Mouse (Mus musculus) kidney, embryonic 14.5 days (tissue): ENCODE data around the gene Grm1. TPM values are rescaled to one million over a fixed set of nuclear protein-coding genes. Genes with fewer than 3 reads are reported as not detected.

ENCODE experiments used
- ATAC-seq: fragments of 200-750 bp; cut with Nextera tagmentation; 2 replicates; pipeline ENCODE4 v1.8.0; 2017; ENCODE audit warnings: moderate number of reproducible peaks, mild to moderate bottlenecking, moderate TSS enrichment, moderate library complexity; ENCODE audit not compliant: low FRiP score, low TSS enrichment
- H3K27ac ChIP-seq: fragments of 300-500 bp; sonication (generic); 2 replicates; pipeline ENCODE4 v1.5.1; 2014; ENCODE audit warnings: low read depth, mild to moderate bottlenecking, low read length, moderate library complexity, mixed read lengths
- H3K27me3 ChIP-seq: fragments of 300-500 bp; sonication (generic); 2 replicates; pipeline ENCODE4 v1.6.1; 2014; ENCODE audit warnings: mild to moderate bottlenecking, low read length; ENCODE audit not compliant: control insufficient read depth, insufficient read depth
- H3K36me3 ChIP-seq: fragments of 300-500 bp; sonication (generic); 2 replicates; pipeline ENCODE4 v1.6.1; 2014; ENCODE audit warnings: low read length, mixed read lengths; ENCODE audit not compliant: control insufficient read depth, insufficient read depth
- H3K4me1 ChIP-seq: fragments of 300-500 bp; sonication (generic); 2 replicates; pipeline ENCODE4 v1.6.1; 2014; ENCODE audit warnings: low read length, mixed read lengths; ENCODE audit not compliant: control insufficient read depth, insufficient read depth
- H3K4me2 ChIP-seq: fragments of 300-500 bp; sonication (generic); replicated peaks from 2 replicates; pipeline ENCODE4 v1.6.1; 2014; ENCODE audit warnings: low read depth, mild to moderate bottlenecking, low read length
- H3K4me3 ChIP-seq: fragments of 300-500 bp; sonication (generic); 2 replicates; pipeline ENCODE4 v1.5.1; 2014; ENCODE audit warnings: mild to moderate bottlenecking, low read length
- H3K9ac ChIP-seq: fragments of 300-500 bp; sonication (generic); 2 replicates; pipeline ENCODE4 v1.6.1; 2014; ENCODE audit warnings: low read depth, mild to moderate bottlenecking, low read length, moderate library complexity
- H3K9me3 ChIP-seq: fragments of 300-500 bp; sonication (generic); 2 replicates; pipeline ENCODE4 v1.6.1; 2016; ENCODE audit warnings: low read length; ENCODE audit not compliant: control insufficient read depth
- WGBS: fragments of 180-500 bp; shearing (Covaris S2); extraction: QIAGEN DNeasy Blood & Tissue Kit; methylation state at CpG from one replicate; pipeline ENCODE4 v1.1.7; 2014; 5-methylcytosine and 5-hydroxymethylcytosine counted together
- polyA plus RNA-seq: library from polyadenylated mRNA; unstranded; fragments of >200 nt; fragmentation: Nextera tagmentation; extraction: Ambion mirVana; gene quantifications from 2 replicates; pipeline ENCODE4 v1.2.1, GENCODE M21; 2014

The Grm1 gene
- polyA plus RNA-seq, 1 experiment from 2014 or later = not detected

DNA sequence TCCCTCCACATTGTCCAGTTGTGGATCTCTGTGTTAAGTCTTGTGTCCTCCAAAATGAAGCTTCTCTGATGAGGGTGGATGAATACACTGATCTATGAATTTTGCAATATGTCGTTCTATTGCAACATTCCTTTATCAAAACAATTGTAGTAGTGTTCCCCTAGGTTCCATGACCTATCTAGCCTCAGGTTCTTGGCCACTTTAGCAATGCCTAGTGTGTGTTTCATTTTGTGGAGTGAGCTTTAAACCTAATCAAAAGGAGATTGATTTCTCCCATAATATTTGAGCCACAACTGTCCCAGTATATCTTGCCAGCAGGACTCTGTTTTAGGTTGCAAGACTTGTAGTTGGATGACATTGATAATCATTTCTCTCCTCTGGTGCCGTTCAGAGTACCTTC lies 211.9 kb downstream of the Grm1 start:
- no peak overlapping the region for H3K27ac ChIP-seq
- 87% methylated on average over 2 of the region's 2 CpGs for WGBS
- no peaks in the 10 kb centered on the region for H3K4me1 ChIP-seq
- no peaks in the 10 kb centered on the region for H3K9me3 ChIP-seq
- no peak for ATAC-seq
- no peaks in the 10 kb centered on the region for H3K36me3 ChIP-seq
- no peak overlapping the region for H3K9ac ChIP-seq
- no peaks in the 10 kb centered on the region for H3K27me3 ChIP-seq
- no peak overlapping the region for H3K4me3 ChIP-seq
- no peak overlapping the region for H3K4me2 ChIP-seq

DNA sequence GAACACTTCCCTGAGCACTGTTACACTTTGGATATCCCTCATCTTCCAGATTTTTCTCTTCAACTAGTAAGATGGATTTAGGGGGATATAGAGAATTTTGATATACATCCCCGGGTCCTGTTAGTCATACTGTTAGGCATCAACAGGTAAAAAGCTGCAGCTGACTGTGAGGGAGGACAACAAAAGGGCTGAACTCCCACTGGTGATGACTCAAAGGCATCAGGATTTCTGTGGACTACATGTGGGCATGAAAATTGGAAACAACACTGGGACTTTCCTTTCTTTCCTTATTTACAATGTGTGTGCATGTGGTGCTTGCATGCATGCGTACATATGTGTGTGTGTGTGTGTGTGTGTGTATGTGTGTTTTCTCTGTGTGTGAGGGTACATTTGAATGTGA lies 215.9 kb downstream of the Grm1 start:
- H3K27ac ChIP-seq = no peak overlapping the region
- no peaks in the 10 kb centered on the region for H3K27me3 ChIP-seq
- 82% methylated on average over 2 of the region's 2 CpGs for WGBS
- H3K4me3 ChIP-seq = no peak overlapping the region
- H3K4me2 ChIP-seq = no peak overlapping the region
- H3K9me3 ChIP-seq = no peaks in the 10 kb centered on the region
- ATAC-seq = no peak
- no peaks in the 10 kb centered on the region for H3K4me1 ChIP-seq
- H3K9ac ChIP-seq = no peak overlapping the region
- H3K36me3 ChIP-seq = no peaks in the 10 kb centered on the region

DNA sequence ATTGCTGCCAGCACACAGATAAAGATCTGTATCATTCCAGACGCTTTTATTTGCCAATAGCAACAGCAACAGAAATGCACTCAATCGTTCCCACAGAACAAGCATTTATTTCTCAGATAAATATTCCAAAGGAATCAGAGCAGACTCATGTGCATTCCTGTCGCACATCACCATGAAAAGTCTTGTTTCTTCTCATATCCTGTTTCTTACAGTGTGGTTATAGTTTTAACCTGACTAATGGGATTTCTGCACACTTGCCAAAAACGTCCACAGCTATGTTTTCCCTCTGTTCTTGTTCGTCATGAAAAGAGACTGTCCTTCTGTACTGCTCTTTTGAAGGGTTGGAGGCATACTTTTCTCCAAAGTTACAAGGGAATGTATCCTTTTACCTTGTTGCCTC lies 217.4 kb downstream of the Grm1 start:
- H3K36me3 ChIP-seq = no peaks in the 10 kb centered on the region
- no peaks in the 10 kb centered on the region for H3K4me1 ChIP-seq
- no peaks in the 10 kb centered on the region for H3K27me3 ChIP-seq
- H3K4me3 ChIP-seq = no peak overlapping the region
- H3K4me2 ChIP-seq = no peak overlapping the region
- H3K9ac ChIP-seq = no peak overlapping the region
- 58% methylated on average over 5 of the region's 5 CpGs for WGBS
- no peak for ATAC-seq
- no peak overlapping the region for H3K27ac ChIP-seq
- H3K9me3 ChIP-seq = no peaks in the 10 kb centered on the region

DNA sequence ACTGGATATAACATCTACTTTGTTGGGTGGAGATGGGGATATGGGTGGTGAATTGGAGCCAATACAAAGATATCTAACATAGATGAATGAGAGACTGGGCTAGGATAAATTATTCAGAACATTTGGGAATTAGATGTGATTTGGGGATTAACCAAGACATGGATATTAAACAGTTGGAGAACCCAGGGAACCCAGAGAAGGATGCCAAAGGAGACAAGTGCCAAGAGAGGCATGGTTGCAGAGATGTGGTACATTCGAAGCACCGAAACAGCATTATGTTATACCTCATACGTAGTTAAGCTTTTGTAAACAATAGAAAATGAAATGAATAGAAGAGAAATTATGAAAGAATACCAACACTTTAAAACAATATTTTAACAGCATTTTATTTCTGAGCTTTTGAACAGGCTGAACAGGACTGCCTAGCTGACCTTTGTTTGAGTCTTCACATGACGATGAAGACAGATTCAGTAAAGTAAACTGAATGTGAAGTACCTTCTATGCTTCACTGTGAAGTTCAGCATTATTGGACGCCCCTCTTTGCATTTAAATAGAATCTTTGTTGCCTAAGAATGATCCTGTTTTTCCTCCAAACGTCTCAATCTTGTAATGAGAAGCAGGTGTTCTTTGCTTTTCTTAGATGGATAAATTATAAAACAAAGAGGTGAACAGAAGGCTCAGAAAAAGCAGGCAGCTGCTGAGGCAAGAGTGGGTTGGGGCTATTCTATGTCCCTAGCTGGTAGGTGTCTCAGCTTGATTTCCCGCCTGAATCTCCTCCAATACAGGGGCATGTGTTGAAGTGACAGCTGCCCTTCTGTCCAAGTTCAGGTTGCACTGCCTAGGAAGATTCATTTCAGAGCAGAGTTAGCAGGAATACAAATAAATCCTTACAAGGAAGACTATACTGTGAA lies 234.5 kb downstream of the Grm1 start:
- no peaks in the 10 kb centered on the region for H3K4me1 ChIP-seq
- WGBS = 80% methylated on average over 7 of the region's 7 CpGs
- H3K27ac ChIP-seq = no peak overlapping the region
- H3K9ac ChIP-seq = no peak overlapping the region
- no peaks in the 10 kb centered on the region for H3K9me3 ChIP-seq
- no peaks in the 10 kb centered on the region for H3K36me3 ChIP-seq
- no peak overlapping the region for H3K4me2 ChIP-seq
- H3K27me3 ChIP-seq = no peaks in the 10 kb centered on the region
- H3K4me3 ChIP-seq = no peak overlapping the region
- no peak for ATAC-seq

DNA sequence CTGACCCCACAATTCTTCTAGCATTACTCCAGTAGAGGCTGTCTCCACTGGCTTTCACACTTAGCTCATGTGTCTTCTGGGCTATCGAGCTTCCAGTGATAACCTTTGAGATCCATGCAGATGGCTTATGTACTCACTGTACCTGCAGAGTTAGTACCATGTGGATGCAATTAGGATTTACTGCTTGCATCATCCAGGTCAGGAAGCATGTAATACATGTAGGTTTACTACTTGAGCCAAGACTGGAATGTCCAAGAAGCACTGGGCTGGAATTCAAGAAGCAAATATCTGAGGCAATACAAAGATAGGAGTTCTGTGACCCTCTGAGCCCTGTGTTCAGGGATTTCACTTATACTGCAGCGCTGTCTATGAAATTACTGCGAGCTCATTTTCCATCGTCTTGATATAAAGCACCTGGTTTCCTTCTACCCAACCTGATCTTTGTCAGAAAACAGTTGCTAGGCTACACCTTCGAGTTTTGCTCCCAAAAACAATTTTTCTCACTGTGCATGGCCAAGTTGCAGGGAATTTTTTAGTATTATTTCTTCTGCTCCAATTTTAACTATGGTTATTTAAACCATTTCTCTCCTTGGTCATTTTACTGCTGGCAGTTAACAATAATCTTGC lies 237.0 kb downstream of the Grm1 start:
- WGBS = 75% methylated on average over 5 of the region's 5 CpGs
- Histone ChIP-seq H3K27me3 (no peaks in the 10 kb centered on the region), H3K9ac (no peak overlapping the region), H3K9me3 (no peaks in the 10 kb centered on the region), H3K4me3 (no peak overlapping the region), H3K4me1 (no peaks in the 10 kb centered on the region), H3K4me2 (no peak overlapping the region), H3K36me3 (no peaks in the 10 kb centered on the region), H3K27ac (no peak overlapping the region)
- no peak; the same call in 1 of the 2 replicates for ATAC-seq

DNA sequence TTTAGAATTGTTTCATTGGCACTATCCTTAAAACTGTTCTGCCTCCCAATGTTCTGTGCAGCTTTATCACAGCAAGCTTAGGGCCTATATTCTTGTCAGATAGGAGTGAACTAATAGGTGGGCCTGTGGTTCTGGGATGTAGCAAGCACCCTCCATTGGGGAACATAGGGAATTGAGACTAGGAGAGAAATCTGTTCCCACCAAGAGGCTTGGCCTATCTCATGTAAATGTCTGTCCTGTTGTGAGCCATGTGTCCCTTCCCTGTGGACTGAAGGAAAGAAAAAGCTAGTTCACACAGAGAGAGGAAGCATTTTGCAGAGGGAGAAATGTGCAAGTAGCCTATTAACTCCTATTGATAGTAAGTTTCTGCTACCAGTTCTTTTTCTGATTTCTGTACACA lies 246.8 kb downstream of the Grm1 start:
- ATAC-seq = no peak
- Histone ChIP-seq H3K27me3 (no peaks in the 10 kb centered on the region), H3K9me3 (no peaks in the 10 kb centered on the region), H3K27ac (no peak overlapping the region), H3K4me1 (no peaks in the 10 kb centered on the region), H3K36me3 (no peaks in the 10 kb centered on the region), H3K9ac (no peak overlapping the region), H3K4me2 (no peak overlapping the region), H3K4me3 (no peak overlapping the region)

DNA sequence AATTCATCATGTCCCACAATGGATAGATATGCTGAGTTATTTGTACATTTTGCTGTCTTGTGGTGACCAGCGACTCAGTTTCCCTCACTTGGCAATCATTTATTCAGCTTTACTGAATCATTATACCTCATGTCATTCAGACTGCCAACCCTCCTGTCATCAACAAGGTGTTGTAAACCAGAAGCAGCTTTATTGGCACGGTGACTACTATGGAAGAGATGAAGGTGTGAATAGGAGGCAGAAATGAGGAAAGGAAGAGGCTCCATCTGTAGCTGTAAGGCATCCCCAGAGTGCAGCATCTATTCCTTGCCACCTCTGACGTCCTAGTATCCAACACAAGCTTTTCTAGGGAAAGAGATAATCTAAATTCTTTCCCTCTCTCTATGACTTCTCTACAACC lies 247.3 kb downstream of the Grm1 start:
- Histone ChIP-seq H3K9ac (no peak overlapping the region), H3K4me1 (no peaks in the 10 kb centered on the region), H3K9me3 (no peaks in the 10 kb centered on the region), H3K36me3 (no peaks in the 10 kb centered on the region), H3K27ac (no peak overlapping the region), H3K4me3 (no peak overlapping the region), H3K27me3 (no peaks in the 10 kb centered on the region), H3K4me2 (no peak overlapping the region)
- WGBS = 82% methylated on average over 3 of the region's 3 CpGs
- no peak for ATAC-seq

DNA sequence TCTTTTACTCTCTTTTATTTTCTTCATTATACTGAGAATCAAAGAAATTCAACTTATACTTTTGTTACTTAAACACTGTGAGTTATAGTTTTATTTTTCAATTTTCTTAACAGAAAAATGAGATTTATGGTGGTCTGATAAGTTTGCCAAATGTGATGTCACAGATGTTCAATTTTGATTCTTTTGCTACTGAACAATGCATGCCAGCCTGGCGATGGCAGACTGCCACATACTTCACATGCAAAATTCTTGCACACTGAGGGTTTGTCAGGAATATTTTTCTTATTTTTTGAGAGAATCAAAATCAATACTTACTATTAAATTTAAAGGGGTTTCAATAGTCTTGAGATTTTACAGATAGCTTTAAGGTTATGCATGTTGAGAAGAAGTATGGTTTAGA lies 251.0 kb downstream of the Grm1 start:
- Histone ChIP-seq H3K27ac (no peak overlapping the region), H3K9me3 (no peaks in the 10 kb centered on the region), H3K4me1 (no peaks in the 10 kb centered on the region), H3K27me3 (no peaks in the 10 kb centered on the region), H3K4me3 (no peak overlapping the region), H3K9ac (no peak overlapping the region), H3K4me2 (no peak overlapping the region), H3K36me3 (no peaks in the 10 kb centered on the region)
- no peak for ATAC-seq
- 82% methylated on average over 1 of the region's 1 CpGs for WGBS

DNA sequence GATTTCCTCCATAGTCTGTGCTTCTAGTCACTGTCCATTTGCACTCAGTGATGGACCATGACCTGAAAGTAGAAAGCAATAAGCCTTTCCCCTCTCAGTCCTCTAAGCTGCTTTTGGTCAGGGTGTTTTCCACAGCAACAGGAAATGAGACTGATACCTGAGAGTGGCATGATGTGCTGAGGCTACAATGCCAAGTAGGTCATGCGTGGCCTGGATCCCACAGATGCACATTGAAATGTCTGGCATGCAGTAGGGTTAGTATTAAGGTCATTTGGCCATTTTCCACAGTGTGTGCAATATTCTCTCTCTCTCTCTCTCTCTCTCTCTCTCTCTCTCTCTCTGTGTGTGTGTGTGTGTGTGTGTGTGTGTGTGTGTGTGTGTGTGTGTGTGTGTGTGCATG lies 254.8 kb downstream of the Grm1 start:
- Histone ChIP-seq H3K27me3 (no peaks in the 10 kb centered on the region), H3K4me2 (no peak overlapping the region), H3K36me3 (no peaks in the 10 kb centered on the region), H3K9me3 (no peaks in the 10 kb centered on the region), H3K27ac (no peak overlapping the region), H3K4me3 (no peak overlapping the region), H3K9ac (no peak overlapping the region), H3K4me1 (no peaks in the 10 kb centered on the region)
- ATAC-seq = no peak
- 94% methylated on average over 1 of the region's 1 CpGs for whole genome bisulfite sequencing
